Mouse (Mus musculus): ENCODE data around the gene Cdh4.

Gene Cdh4

DNA sequence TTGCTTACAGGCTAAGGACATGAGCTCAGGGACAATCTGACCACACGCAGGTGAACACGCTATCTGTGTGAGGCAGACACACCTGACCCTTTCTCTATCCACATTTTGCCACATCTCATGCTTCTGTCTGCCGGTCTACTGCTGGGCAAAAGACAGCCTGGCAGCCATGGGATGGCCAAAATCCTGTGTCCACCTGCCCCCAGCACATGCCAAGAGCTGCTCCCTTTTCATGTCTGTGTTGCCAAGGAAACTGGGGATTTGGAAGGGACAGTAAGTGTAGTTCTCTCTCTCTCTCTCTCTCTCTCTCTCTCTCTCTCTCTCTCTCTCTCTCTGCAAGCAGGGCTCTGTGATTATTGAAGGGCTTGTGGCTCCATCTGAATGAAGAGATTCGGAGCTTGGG is 98.9 kb downstream of the Cdh4 start:
- DNase-seq = no peak

- no peak for DNase-seq
These were observed 105.4 kb downstream of the Cdh4 start for GRCm38 (mm10) chr2:179547627-179548026.

GRCm38 (mm10) chr2:179555928-179556327 is 113.7 kb downstream of the Cdh4 start:
- no peak for DNase-seq

GRCm38 (mm10) chr2:179562350-179562749 is 120.1 kb downstream of the Cdh4 start:
- no peak for DNase-seq

DNA sequence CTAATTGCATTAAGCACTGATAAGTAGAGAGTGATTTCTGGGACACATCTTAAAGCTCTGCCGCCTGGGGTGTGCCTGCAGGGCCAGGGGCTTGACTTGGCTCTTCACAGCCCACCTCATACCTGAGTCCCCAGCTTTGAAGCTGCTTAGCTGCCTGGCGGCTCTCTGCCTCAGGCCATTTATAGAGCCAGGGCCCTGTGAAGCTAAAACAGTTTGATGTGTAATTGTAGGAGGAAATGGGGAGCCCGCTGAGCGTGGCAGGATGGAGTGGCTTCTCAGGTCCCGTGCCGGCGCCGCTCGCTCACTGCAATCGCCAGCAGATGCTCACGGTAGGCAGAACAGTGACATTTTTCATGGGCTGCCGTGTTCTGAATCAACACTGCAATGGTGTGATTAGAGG is 123.4 kb downstream of the Cdh4 start:
- no peak for DNase-seq

GRCm38 (mm10) chr2:179567886-179568285 is 125.7 kb downstream of the Cdh4 start:
- no peak for DNase-seq

- DNase-seq = no peak
These were observed 126.9 kb downstream of the Cdh4 start for GRCm38 (mm10) chr2:179569171-179569570.

- no peak for DNase-seq
These were observed 129.0 kb downstream of the Cdh4 start for GRCm38 (mm10) chr2:179571175-179571769.

- DNase-seq = no peak
These were observed 131.1 kb downstream of the Cdh4 start for GRCm38 (mm10) chr2:179573331-179573730.

- DNase-seq = no peak
These were observed 131.6 kb downstream of the Cdh4 start for GRCm38 (mm10) chr2:179573786-179574185.

DNA sequence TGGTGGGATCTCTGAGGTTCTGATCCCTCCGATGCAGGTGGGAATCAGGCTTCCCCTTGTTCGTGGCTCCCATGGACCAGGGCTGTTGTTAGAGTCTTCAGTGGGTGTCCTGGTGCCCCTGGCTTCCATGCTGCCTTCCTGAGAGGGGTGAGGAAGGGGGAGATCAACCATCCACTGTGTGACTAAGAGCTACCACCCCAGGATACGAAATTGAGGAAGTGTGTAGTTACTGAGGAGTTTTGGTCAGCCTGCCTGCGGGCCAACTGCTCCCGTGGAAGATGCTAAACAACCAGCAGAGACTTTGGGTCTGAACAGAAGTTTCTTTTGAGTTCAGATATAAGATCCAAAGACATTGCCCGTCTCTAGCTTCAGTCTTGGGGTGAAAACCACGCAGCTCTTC is 133.4 kb downstream of the Cdh4 start:
- DNase-seq = no peak

DNA sequence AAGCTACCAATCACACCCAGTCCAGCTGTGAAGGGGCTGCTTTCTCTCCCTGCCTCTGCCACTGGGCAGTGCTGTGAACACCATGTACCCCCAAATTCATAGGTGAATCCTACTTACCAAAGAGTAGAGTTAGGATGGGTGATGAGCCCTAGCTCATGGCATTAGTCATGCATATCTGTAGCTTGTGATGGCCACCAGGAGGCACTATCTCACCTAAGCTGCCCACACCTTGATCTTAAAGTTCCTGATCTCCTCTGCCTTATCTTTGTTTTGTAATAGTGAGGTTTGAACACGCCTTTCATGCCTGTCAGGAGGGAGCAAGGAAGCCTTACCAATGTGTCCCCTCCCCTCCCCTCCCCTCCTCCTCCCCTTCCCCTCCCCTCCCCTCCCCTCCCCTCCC is 134.0 kb downstream of the Cdh4 start:
- DNase-seq = no peak

- DNase-seq = no peak
These were observed 136.1 kb downstream of the Cdh4 start for GRCm38 (mm10) chr2:179578329-179578728.

DNA sequence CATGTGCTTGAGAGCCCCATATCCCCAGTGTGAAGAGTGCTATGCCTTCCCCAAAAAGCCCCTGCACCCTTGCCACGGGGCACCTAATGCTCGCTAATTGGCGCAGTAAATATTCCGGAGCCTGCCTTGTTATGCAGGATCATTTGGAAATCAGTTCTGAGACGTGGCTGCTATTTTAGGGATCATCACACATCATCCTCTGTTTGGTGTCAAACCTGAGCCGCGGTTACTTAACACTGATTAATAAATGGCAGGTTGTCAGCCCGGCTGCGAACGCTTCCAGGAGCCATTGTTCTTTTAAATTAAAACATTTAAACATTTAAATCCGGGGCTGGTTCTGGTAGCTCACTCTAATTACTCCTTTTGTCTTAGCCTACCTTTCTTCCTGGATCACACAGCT is 136.6 kb downstream of the Cdh4 start:
- no peak for DNase-seq

GRCm38 (mm10) chr2:179580415-179580814 is 138.2 kb downstream of the Cdh4 start:
- no peak for DNase-seq

- no peak for DNase-seq
These were observed 138.8 kb downstream of the Cdh4 start for GRCm38 (mm10) chr2:179581058-179581457.

DNA sequence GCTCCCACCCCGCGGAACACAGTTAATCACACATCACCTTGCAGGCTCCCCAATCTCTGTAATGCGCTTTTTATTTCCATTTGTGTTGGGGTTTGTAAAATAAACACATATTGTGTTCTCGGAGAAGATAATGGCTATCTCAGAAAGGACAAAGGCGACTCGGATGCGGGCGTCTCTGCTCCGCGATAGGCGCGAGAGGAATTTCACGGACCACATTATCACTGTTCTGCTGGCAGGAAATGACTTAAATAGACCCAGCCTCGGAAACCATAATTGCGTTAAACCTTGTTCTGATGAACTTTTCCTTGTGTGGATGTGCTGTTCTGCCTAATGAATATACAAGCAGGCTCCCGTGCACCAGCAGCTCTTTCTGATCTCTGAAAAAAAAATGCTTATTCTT is 140.7 kb downstream of the Cdh4 start:
- DNase-seq = no peak

GRCm38 (mm10) chr2:179584672-179585071 is 142.4 kb downstream of the Cdh4 start:
- no peak for DNase-seq

DNA sequence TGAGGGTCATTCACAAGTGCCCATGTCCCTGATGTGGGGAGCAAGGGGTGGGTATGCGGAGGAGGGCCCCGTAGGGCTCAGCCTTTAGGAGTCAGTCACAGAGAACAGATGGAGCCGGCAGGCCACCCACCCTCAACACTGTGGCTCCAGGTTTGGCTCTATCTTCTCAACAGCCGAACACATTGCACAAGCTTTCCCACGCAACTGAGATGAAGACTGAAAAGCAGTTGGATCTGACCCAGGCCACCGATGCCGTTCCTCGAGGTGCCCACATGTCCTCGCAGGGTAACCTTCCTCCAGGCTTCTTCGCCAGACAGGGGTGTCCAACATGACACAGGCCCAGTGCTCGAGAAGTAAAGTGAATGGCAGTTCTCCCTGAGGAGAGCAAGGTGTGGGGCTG is 144.2 kb downstream of the Cdh4 start:
- no peak for DNase-seq

DNA sequence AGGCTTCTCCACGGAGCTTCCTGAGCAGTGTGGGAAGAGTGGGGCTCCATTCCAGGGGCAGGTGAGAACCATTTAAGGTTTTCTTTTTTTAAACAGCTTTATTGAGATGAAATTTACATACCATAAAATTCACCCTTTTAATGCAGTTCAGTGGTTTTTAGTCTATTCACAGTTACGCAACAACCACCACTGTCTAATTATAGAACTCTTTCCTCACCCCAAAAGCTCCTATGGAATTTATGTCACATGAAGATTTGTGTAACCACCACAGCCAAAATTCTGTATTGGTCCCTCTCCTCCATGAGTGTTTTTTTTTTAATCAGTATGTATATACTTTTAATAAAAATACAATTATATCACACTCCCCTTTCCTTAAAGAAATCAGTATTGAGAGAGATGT is 144.8 kb downstream of the Cdh4 start:
- DNase-seq = no peak

GRCm38 (mm10) chr2:179591661-179592060 is 149.4 kb downstream of the Cdh4 start:
- no peak for DNase-seq

- DNase-seq = no peak
These were observed 152.8 kb downstream of the Cdh4 start for GRCm38 (mm10) chr2:179595013-179595412.

DNA sequence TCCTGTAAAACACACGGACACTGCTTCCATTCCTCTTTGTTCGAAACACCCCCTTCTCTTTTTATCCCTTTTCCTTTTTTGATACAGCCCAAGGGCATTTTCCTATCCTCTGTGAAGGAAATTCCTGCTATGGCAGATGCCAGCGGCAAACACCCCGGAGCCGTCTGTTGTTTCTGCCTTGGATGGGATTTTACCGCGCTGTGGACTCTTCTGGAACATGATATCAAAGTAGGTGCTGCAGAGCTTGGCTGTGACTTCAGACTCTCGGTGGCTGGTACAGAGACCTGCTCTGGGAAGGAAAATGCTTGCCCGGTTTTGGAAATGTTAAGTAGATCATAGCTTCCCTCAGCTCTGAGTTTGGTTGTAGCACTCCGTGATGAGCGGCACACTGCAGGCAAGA is 156.7 kb downstream of the Cdh4 start:
- DNase-seq = no peak

DNA sequence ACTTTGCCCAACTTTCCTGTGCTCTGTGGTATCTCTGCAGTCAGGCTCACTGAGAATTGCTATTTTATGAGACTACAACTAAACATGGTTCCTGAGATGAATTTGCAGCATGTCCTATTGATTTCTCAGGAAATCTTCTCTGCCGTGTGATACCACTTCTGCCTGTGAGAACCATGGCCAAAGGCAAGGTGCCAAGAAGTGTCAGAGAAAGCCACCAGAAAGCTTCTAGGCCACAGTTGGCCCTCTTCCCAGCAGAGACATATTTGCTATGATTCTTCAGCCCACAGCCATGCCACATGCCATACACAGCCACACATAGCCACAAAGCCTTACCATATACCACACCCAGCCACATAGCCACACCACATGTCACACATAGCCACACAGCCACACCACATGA is 157.7 kb downstream of the Cdh4 start:
- DNase-seq = no peak

DNA sequence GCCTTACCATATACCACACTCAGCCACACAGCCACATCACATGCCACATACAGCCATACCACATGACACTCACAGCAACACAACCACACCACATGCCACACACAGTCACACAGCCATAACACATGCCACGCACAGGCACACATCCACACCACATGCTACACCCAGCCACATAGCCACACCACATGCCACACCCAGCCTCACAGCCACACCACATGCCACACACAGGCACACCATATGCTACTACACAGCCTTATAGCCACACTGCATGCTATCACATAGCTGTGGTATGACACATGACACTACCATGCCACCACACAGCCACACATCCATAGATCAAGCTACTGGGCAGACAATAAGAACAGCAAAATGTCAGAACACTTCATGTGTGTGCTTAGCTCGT is 158.1 kb downstream of the Cdh4 start:
- no peak for DNase-seq

DNA sequence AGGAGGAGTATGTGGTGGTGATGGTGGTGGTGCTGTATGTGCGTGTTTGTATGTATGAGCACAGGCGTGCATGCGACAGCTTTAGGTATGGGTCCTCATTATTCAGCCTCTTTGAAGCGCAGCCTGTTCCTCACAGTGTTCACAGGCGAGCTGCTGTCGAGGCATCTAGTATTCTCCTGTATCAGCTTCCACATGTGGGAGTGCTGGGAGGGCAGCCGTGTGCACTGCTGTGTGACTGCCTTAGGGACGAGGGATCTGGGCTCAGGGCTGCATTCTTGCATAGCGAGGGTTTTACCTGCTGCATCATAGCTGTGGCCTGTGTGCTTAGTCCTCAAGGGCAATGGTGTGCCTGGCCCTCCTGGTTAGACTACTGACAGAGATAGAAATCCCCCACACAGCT is 158.9 kb downstream of the Cdh4 start:
- no peak for DNase-seq

All from thymus, postnatal 4 days (tissue).